Mouse (Mus musculus) liver, embryonic 11.5 days (tissue): ENCODE measurements around the gene Nenf. TPM values are rescaled to one million over a fixed set of nuclear protein-coding genes. Genes with fewer than 3 reads are reported as not detected.

Experiments used
- ATAC-seq: fragments of 200-750 bp; cut with Nextera tagmentation; replicated peaks from 2 replicates; pipeline ENCODE4 v1.8.0; 2017; ENCODE audit warnings: moderate number of reproducible peaks, mild to moderate bottlenecking, moderate TSS enrichment, moderate library complexity; ENCODE audit not compliant: low FRiP score
- DNase-seq: peaks from one replicate; pipeline ENCODE4 v3.0.0-alpha.2; 2017; ENCODE audit warnings: low spot score
- H3K27ac ChIP-seq: fragments of 300-500 bp; sonication (generic); 2 replicates; pipeline ENCODE4 v1.5.1; 2014; ENCODE audit warnings: mild to moderate bottlenecking, low read depth, low read length, control low read depth
- H3K27me3 ChIP-seq: fragments of 300-500 bp; sonication (generic); replicated peaks from 2 replicates; pipeline ENCODE4 v1.6.1; 2014; ENCODE audit warnings: low read length, mixed read lengths; ENCODE audit not compliant: control insufficient read depth, insufficient read depth
- H3K36me3 ChIP-seq: fragments of 300-500 bp; sonication (generic); 2 replicates; pipeline ENCODE4 v1.6.1; 2014; ENCODE audit warnings: mild to moderate bottlenecking, low read length, moderate library complexity, mixed read lengths; ENCODE audit not compliant: control insufficient read depth, insufficient read depth
- H3K4me1 ChIP-seq: fragments of 300-500 bp; sonication (generic); replicated peaks from 2 replicates; pipeline ENCODE4 v1.6.1; 2014; ENCODE audit warnings: low read length, mixed read lengths; ENCODE audit not compliant: control insufficient read depth, insufficient read depth
- H3K4me2 ChIP-seq: fragments of 300-500 bp; sonication (generic); 2 replicates; pipeline ENCODE4 v1.6.1; 2014; ENCODE audit warnings: mild to moderate bottlenecking, control low read depth, moderate library complexity
- H3K4me3 ChIP-seq: fragments of 300-500 bp; sonication (generic); 2 replicates; pipeline ENCODE4 v1.5.1; 2014; ENCODE audit warnings: low read depth, low read length, control low read depth
- H3K9ac ChIP-seq: fragments of 300-500 bp; sonication (generic); 2 replicates; pipeline ENCODE4 v1.6.1; 2014; ENCODE audit warnings: low read depth, low read length, control low read depth
- H3K9me3 ChIP-seq: fragments of 300-500 bp; sonication (generic); 2 replicates; pipeline ENCODE4 v1.6.1; 2016; ENCODE audit warnings: low read length, inconsistent platforms, mixed read lengths; ENCODE audit not compliant: control insufficient read depth
- WGBS: fragments of 180-500 bp; shearing (Covaris S2); extraction: QIAGEN DNeasy Blood & Tissue Kit; methylation state at CpG from one replicate; pipeline ENCODE4 v1.1.7; 2014; 5-methylcytosine and 5-hydroxymethylcytosine counted together
- polyA plus RNA-seq: library from polyadenylated mRNA; unstranded; fragments of >200 nt; fragmentation: Nextera tagmentation; extraction: Ambion mirVana; gene quantifications from 2 replicates; pipeline ENCODE4 v1.2.1, GENCODE M21; 2014

Nenf gene
- polyA plus RNA-seq, 1 experiment from 2014 or later = 56.4 TPM

GRCm38 (mm10) chr1:191327258-191327657 is 9.3 kb upstream of the Nenf start:
- H3K36me3 ChIP-seq = no peaks in the 10 kb centered on the region; the same call in 1 of the 2 replicates
- ATAC-seq (no peak), DNase-seq (no peak)
- H3K27ac ChIP-seq = no peak overlapping the region
- H3K4me3 ChIP-seq = peak overlapping the region; percentile 85; the same call in 1 of the 2 replicates
- H3K4me1 ChIP-seq = peaks cover 18% of the 10 kb centered on the region
- H3K27me3 ChIP-seq = no peaks in the 10 kb centered on the region
- no peaks in the 10 kb centered on the region for H3K9me3 ChIP-seq
- peak overlapping the region; percentile 87 for H3K4me2 ChIP-seq
- WGBS = 69% methylated on average over 8 of the region's 8 CpGs
- 0 out of 2 replicates have a peak overlapping the region, but pooled peaks have one; percentile 31 for H3K9ac ChIP-seq

- peak overlapping the region; percentile 87 for H3K4me2 ChIP-seq
- H3K27ac ChIP-seq = peak overlapping the region; percentile 75
- no peaks in the 10 kb centered on the region for H3K27me3 ChIP-seq
- ATAC-seq (peak; percentile 63), DNase-seq (peak; percentile 76)
- peak overlapping the region; percentile 92 for H3K9ac ChIP-seq
- H3K4me3 ChIP-seq = peak overlapping the region; percentile 85
- 2% methylated on average over 35 of the region's 35 CpGs for WGBS
- H3K36me3 ChIP-seq = no peaks in the 10 kb centered on the region; the same call in 1 of the 2 replicates
- peaks cover 18% of the 10 kb centered on the region for H3K4me1 ChIP-seq
- no peaks in the 10 kb centered on the region for H3K9me3 ChIP-seq
These were observed 8.4 kb upstream of the Nenf start for GRCm38 (mm10) chr1:191326233-191326882.

GRCm38 (mm10) chr1:191325726-191326232 is 7.8 kb upstream of the Nenf start, which contains the start of gene Tmem206:
Tmem206 (plus strand) TSS chr1:191325912.
- ATAC-seq (peak; percentile 95), DNase-seq (peak; percentile 96)
- H3K9me3 ChIP-seq = no peaks in the 10 kb centered on the region
- peaks cover 18% of the 10 kb centered on the region for H3K4me1 ChIP-seq
- H3K27ac ChIP-seq = peak within 1 kb of the TSS; percentile 75
- H3K9ac ChIP-seq = peak within 1 kb of the TSS; percentile 92
- H3K4me2 ChIP-seq = peak within 1 kb of the TSS; percentile 87
- peak within 1 kb of the TSS; percentile 85 for H3K4me3 ChIP-seq
- WGBS = under 1% methylated on average over 42 of the region's 42 CpGs
- H3K27me3 ChIP-seq = no peaks in the 10 kb centered on the region
- H3K36me3 ChIP-seq = no peaks in the 10 kb centered on the region

- peaks cover 18% of the 10 kb centered on the region for H3K4me1 ChIP-seq
- H3K36me3 ChIP-seq = no peaks in the 10 kb centered on the region
- peak overlapping the region; percentile 75; the same call in 1 of the 2 replicates for H3K27ac ChIP-seq
- H3K4me2 ChIP-seq = peak overlapping the region; percentile 87
- DNase-seq (no peak), ATAC-seq (peak; percentile 58)
- H3K9ac ChIP-seq = peak overlapping the region; percentile 92
- no peaks in the 10 kb centered on the region for H3K9me3 ChIP-seq
- peak overlapping the region; percentile 85 for H3K4me3 ChIP-seq
- H3K27me3 ChIP-seq = no peaks in the 10 kb centered on the region
- WGBS = 66% methylated on average over 7 of the region's 7 CpGs
These were observed 7.0 kb upstream of the Nenf start for GRCm38 (mm10) chr1:191324733-191325590.

- no peak for DNase-seq
- Histone ChIP-seq H3K36me3 (no peaks in the 10 kb centered on the region), H3K27me3 (no peaks in the 10 kb centered on the region), H3K9me3 (no peaks in the 10 kb centered on the region), H3K27ac (no peak overlapping the region), H3K9ac (no peak overlapping the region), H3K4me1 (peaks cover 18% of the 10 kb centered on the region), H3K4me3 (no peak overlapping the region), H3K4me2 (no peak overlapping the region)
- no peak for ATAC-seq
- 89% methylated on average over 3 of the region's 3 CpGs for WGBS
These were observed 5.4 kb upstream of the Nenf start for GRCm38 (mm10) chr1:191323381-191323780.

- Histone ChIP-seq H3K36me3 (no peaks in the 10 kb centered on the region), H3K27ac (no peak overlapping the region), H3K27me3 (no peaks in the 10 kb centered on the region), H3K9me3 (no peaks in the 10 kb centered on the region), H3K4me1 (peaks cover 5% of the 10 kb centered on the region), H3K9ac (no peak overlapping the region), H3K4me3 (no peak overlapping the region), H3K4me2 (no peak overlapping the region)
- ATAC-seq = no peak
- no peak for DNase-seq
- 50% methylated on average over 5 of the region's 5 CpGs for WGBS
These were observed 692 bp upstream of the Nenf start for GRCm38 (mm10) chr1:191318686-191319085.

GRCm38 (mm10) chr1:191316818-191317217 is 1.2 kb downstream of the Nenf start:
- Histone ChIP-seq H3K27ac (no peak overlapping the region), H3K9me3 (no peaks in the 10 kb centered on the region), H3K27me3 (no peaks in the 10 kb centered on the region), H3K9ac (no peak overlapping the region), H3K4me1 (peaks cover 5% of the 10 kb centered on the region), H3K4me3 (peak overlapping the region; percentile 85), H3K36me3 (no peaks in the 10 kb centered on the region), H3K4me2 (peak overlapping the region; percentile 88)
- no peak for DNase-seq
- whole genome bisulfite sequencing = 82% methylated on average over 8 of the region's 8 CpGs
- no peak for ATAC-seq

GRCm38 (mm10) chr1:191313926-191314325 is 4.1 kb downstream of the Nenf start:
- DNase-seq (no peak), ATAC-seq (no peak)
- Histone ChIP-seq H3K36me3 (no peaks in the 10 kb centered on the region), H3K27ac (no peak overlapping the region), H3K4me1 (peaks cover 5% of the 10 kb centered on the region), H3K4me2 (no peak overlapping the region), H3K9me3 (no peaks in the 10 kb centered on the region), H3K9ac (no peak overlapping the region), H3K4me3 (no peak overlapping the region), H3K27me3 (no peaks in the 10 kb centered on the region)
- WGBS = 61% methylated on average over 4 of the region's 4 CpGs
